Mouse (Mus musculus) liver, embryonic 16.5 days (tissue): ENCODE measurements around the gene Cherp. TPM values are rescaled to one million over a fixed set of nuclear protein-coding genes. Genes with fewer than 3 reads are reported as not detected.

ENCODE experiments used
- ATAC-seq: fragments of 200-750 bp; cut with Nextera tagmentation; 2 replicates; pipeline ENCODE4 v1.8.0; 2017; ENCODE audit warnings: low read depth, mild to moderate bottlenecking, moderate number of reproducible peaks, moderate library complexity
- H3K27ac ChIP-seq: fragments of 300-500 bp; sonication (generic); 2 replicates; pipeline ENCODE4 v1.5.1; 2014; ENCODE audit warnings: mild to moderate bottlenecking, low read length
- H3K27me3 ChIP-seq: fragments of 300-500 bp; sonication (generic); 2 replicates; pipeline ENCODE4 v1.6.1; 2014; ENCODE audit warnings: low read depth, low read length, mixed read lengths; ENCODE audit not compliant: control insufficient read depth, insufficient read depth
- H3K36me3 ChIP-seq: fragments of 300-500 bp; sonication (generic); 2 replicates; pipeline ENCODE4 v1.6.1; 2014; ENCODE audit warnings: mild to moderate bottlenecking; ENCODE audit not compliant: control insufficient read depth, insufficient read depth
- H3K4me1 ChIP-seq: fragments of 300-500 bp; sonication (generic); 2 replicates; pipeline ENCODE4 v1.6.1; 2014; ENCODE audit warnings: low read depth, low read length, mixed read lengths; ENCODE audit not compliant: control insufficient read depth
- H3K4me2 ChIP-seq: fragments of 300-500 bp; sonication (generic); 2 replicates; pipeline ENCODE4 v1.6.1; 2014; ENCODE audit warnings: low read depth, low read length, mixed read lengths
- H3K4me3 ChIP-seq: fragments of 300-500 bp; sonication (generic); 2 replicates; pipeline ENCODE4 v1.5.1; 2014; ENCODE audit warnings: low read depth, mild to moderate bottlenecking, low read length
- H3K9ac ChIP-seq: fragments of 300-500 bp; sonication (generic); 2 replicates; pipeline ENCODE4 v1.6.1; 2014; ENCODE audit warnings: low read depth, low read length
- H3K9me3 ChIP-seq: fragments of 300-500 bp; sonication (generic); replicated peaks from 2 replicates; pipeline ENCODE4 v1.6.1; 2016; ENCODE audit warnings: low read length; ENCODE audit not compliant: control insufficient read depth
- WGBS: fragments of 180-500 bp; shearing (Covaris S2); extraction: QIAGEN DNeasy Blood & Tissue Kit; methylation state at CpG from one replicate; pipeline ENCODE4 v1.1.7; 2014; ENCODE audit not compliant: insufficient replicate concordance; 5-methylcytosine and 5-hydroxymethylcytosine counted together
- polyA plus RNA-seq: library from polyadenylated mRNA; unstranded; fragments of >200 nt; fragmentation: Nextera tagmentation; extraction: Ambion mirVana; gene quantifications from 2 replicates; pipeline ENCODE4 v1.2.1, GENCODE M21; 2015

Gene Cherp
- polyA plus RNA-seq, 1 experiment from 2014 or later = 23.1 TPM

GRCm38 (mm10) chr8:72491017-72491416, 16.0 kb upstream of the Cherp start:
- no peaks in the 10 kb centered on the region for H3K27me3 ChIP-seq
- peaks cover 26% of the 10 kb centered on the region for H3K4me1 ChIP-seq
- no peak overlapping the region for H3K27ac ChIP-seq
- H3K36me3 ChIP-seq = peaks cover 9% of the 10 kb centered on the region
- 71% methylated on average over 2 of the region's 2 CpGs for WGBS
- peak overlapping the region; percentile 88 for H3K4me2 ChIP-seq
- ATAC-seq = no peak
- H3K9ac ChIP-seq = peak overlapping the region; percentile 1; the same call in 1 of the 2 replicates
- H3K4me3 ChIP-seq = peak overlapping the region; percentile 86
- no peaks in the 10 kb centered on the region for H3K9me3 ChIP-seq

- H3K4me1 ChIP-seq = peaks cover 18% of the 10 kb centered on the region
- H3K27ac ChIP-seq = no peak overlapping the region; the same call in 1 of the 2 replicates
- no peaks in the 10 kb centered on the region for H3K9me3 ChIP-seq
- H3K9ac ChIP-seq = no peak overlapping the region
- H3K36me3 ChIP-seq = peaks cover 35% of the 10 kb centered on the region
- no peak overlapping the region for H3K4me3 ChIP-seq
- H3K4me2 ChIP-seq = no peak overlapping the region
- ATAC-seq = no peak
- H3K27me3 ChIP-seq = no peaks in the 10 kb centered on the region
These were observed 12.0 kb upstream of the Cherp start for GRCm38 (mm10) chr8:72487014-72487413.

GRCm38 (mm10) chr8:72485456-72486199, 10.6 kb upstream of the Cherp start:
- H3K9ac ChIP-seq = no peak overlapping the region
- peaks cover 9% of the 10 kb centered on the region for H3K4me1 ChIP-seq
- H3K27me3 ChIP-seq = no peaks in the 10 kb centered on the region
- H3K4me2 ChIP-seq = no peak overlapping the region
- H3K36me3 ChIP-seq = peaks cover 36% of the 10 kb centered on the region
- WGBS = 48% methylated on average over 6 of the region's 6 CpGs
- H3K27ac ChIP-seq = peak overlapping the region; percentile 1; the same call in 1 of the 2 replicates
- peak; percentile 8; the same call in 1 of the 2 replicates for ATAC-seq
- no peak overlapping the region for H3K4me3 ChIP-seq
- no peaks in the 10 kb centered on the region for H3K9me3 ChIP-seq

GRCm38 (mm10) chr8:72470684-72471083, 4.3 kb downstream of the Cherp start:
- no peaks in the 10 kb centered on the region for H3K9me3 ChIP-seq
- no peaks in the 10 kb centered on the region for H3K27me3 ChIP-seq
- no peak overlapping the region for H3K9ac ChIP-seq
- H3K4me2 ChIP-seq = no peak overlapping the region
- H3K4me1 ChIP-seq = peaks cover 14% of the 10 kb centered on the region
- H3K4me3 ChIP-seq = no peak overlapping the region
- no peak for ATAC-seq
- WGBS = 89% methylated on average over 6 of the region's 7 CpGs
- no peak overlapping the region for H3K27ac ChIP-seq
- H3K36me3 ChIP-seq = peaks cover 59% of the 10 kb centered on the region

GRCm38 (mm10) chr8:72469984-72470383, 5.0 kb downstream of the Cherp start:
- Histone ChIP-seq H3K27me3 (no peaks in the 10 kb centered on the region), H3K4me3 (no peak overlapping the region), H3K4me1 (peaks cover 11% of the 10 kb centered on the region), H3K9ac (no peak overlapping the region), H3K27ac (no peak overlapping the region), H3K9me3 (no peaks in the 10 kb centered on the region), H3K4me2 (no peak overlapping the region), H3K36me3 (peaks cover 66% of the 10 kb centered on the region)
- no peak for ATAC-seq
- 87% methylated on average over 8 of the region's 8 CpGs for WGBS

- H3K27me3 ChIP-seq = no peaks in the 10 kb centered on the region
- no peak overlapping the region for H3K4me3 ChIP-seq
- WGBS = 65% methylated on average over 2 of the region's 2 CpGs
- no peak overlapping the region for H3K27ac ChIP-seq
- peaks cover 9% of the 10 kb centered on the region for H3K4me1 ChIP-seq
- peak; percentile 38 for ATAC-seq
- no peaks in the 10 kb centered on the region for H3K9me3 ChIP-seq
- no peak overlapping the region for H3K9ac ChIP-seq
- peaks cover 70% of the 10 kb centered on the region for H3K36me3 ChIP-seq
- no peak overlapping the region for H3K4me2 ChIP-seq
These were observed 5.8 kb downstream of the Cherp start for GRCm38 (mm10) chr8:72469243-72469642.

GRCm38 (mm10) chr8:72464211-72464610, 10.8 kb downstream of the Cherp start:
- H3K9me3 ChIP-seq = no peaks in the 10 kb centered on the region
- WGBS = 79% methylated on average over 10 of the region's 10 CpGs

GRCm38 (mm10) chr8:72459881-72460533, 15.0 kb downstream of the Cherp start:
- H3K9me3 ChIP-seq = no peaks in the 10 kb centered on the region
- 76% methylated on average over 4 of the region's 4 CpGs for WGBS
- no peak overlapping the region for H3K4me3 ChIP-seq
- no peak overlapping the region for H3K9ac ChIP-seq
- no peak for ATAC-seq
- H3K4me1 ChIP-seq = no peaks in the 10 kb centered on the region
- no peaks in the 10 kb centered on the region for H3K27me3 ChIP-seq
- H3K4me2 ChIP-seq = no peak overlapping the region
- H3K36me3 ChIP-seq = peaks cover 49% of the 10 kb centered on the region
- no peak overlapping the region for H3K27ac ChIP-seq

More at GRCm38 (mm10) chr8:72464211-72464610, 10.8 kb downstream of the Cherp start:
- no peak for ATAC-seq
- Histone ChIP-seq H3K27ac (no peak overlapping the region), H3K36me3 (peaks cover 88% of the 10 kb centered on the region), H3K9ac (no peak overlapping the region), H3K4me3 (no peak overlapping the region), H3K27me3 (no peaks in the 10 kb centered on the region), H3K4me2 (no peak overlapping the region), H3K4me1 (no peaks in the 10 kb centered on the region)

- Histone ChIP-seq H3K9ac (no peak overlapping the region), H3K9me3 (peaks cover 2% of the 10 kb centered on the region; the same call in 1 of the 2 replicates), H3K27me3 (no peaks in the 10 kb centered on the region), H3K4me1 (no peaks in the 10 kb centered on the region), H3K27ac (no peak overlapping the region), H3K4me2 (no peak overlapping the region), H3K4me3 (no peak overlapping the region), H3K36me3 (peaks cover 41% of the 10 kb centered on the region)
- ATAC-seq = no peak
- 78% methylated on average over 6 of the region's 6 CpGs for WGBS
These were observed 16.6 kb downstream of the Cherp start for GRCm38 (mm10) chr8:72458457-72458856.
